Mouse (Mus musculus): ENCODE measurements at regions not wholly inside any gene's neighbourhood (a gene's known extent, or its start where the extent isn't known, plus 50 kb on each side); places are given as distances from the start of the nearest gene placed in this dataset.

DNA sequence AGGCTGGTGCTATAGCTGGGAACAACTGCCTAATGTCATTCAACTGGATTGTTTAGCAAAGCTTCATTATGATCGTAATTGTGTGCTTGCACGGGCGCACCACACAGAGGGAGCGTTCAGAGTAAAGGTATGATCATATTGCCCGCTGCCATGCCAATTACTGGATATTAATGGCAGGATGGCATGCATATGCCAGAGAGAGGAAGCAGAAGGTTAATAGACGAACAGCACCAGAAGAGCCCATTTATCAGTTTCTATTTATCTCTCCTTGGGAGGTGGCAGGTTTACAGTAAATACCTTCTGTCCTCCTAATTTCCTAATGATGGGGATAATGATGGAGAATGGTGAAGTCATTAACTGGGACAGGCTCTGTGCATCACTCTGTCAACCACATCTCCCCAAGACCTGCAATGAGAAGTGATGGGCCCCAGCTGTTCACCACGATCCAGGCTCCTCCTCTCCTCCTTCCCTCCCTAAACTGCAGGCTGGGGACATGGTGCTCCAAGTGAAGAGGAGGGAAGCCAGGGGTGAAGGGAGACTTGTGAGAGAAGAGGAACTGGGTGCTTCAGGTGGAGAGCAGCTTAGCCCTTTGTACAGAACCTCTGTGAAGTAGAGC is 135.6 kb downstream of the Naa11 start:
- H3K4me2 ChIP-seq (ENCODE audit: low read length): no peak overlapping the region
- H3K27ac ChIP-seq (ENCODE audit: low read depth, low read length): no peak overlapping the region
- no peak overlapping the region for H3K9ac ChIP-seq (ENCODE audit: low read depth, low read length)
- H3K27me3 ChIP-seq (replicated peaks; ENCODE audit: control insufficient read depth, insufficient read depth, low read length): no peaks in the 10 kb centered on the region
- no peaks in the 10 kb centered on the region for H3K9me3 ChIP-seq (ENCODE audit: control insufficient read depth, low read length)
- no peak overlapping the region for H3K4me3 ChIP-seq (ENCODE audit: low read length)
- peak; percentile 84 for ATAC-seq
- no peaks in the 10 kb centered on the region for H3K36me3 ChIP-seq (ENCODE audit: control insufficient read depth, insufficient read depth, low read length)
- WGBS: 39% methylated on average over 7 of the region's 7 CpGs
- no peaks in the 10 kb centered on the region for H3K4me1 ChIP-seq (ENCODE audit: control insufficient read depth, insufficient read depth, low read depth, low read length)

DNA sequence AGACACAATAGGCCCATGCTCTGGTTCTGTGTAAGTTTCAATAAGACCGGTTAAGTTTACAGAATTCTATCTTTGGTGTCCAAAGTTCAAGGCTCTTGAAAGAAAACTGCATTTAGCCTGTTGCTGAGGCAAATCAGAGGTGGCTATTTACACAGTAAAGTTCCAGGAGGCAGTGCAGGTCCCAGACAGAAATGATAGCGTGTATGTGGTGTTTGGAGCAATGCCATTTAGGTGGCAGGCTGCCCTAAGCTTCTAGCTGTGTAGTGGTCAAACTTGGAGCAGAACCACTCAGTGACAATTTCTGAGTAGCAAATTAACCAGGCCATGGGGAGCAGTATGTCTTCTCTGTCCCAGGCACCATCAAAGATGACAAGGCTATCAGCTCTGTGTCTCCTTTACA is 125.5 kb upstream of the Paqr3 start:
- H3K4me1 ChIP-seq (ENCODE audit: control insufficient read depth, insufficient read depth, low read depth, low read length): no peaks in the 10 kb centered on the region
- no peak overlapping the region for H3K4me2 ChIP-seq (ENCODE audit: low read length)
- no peak overlapping the region for H3K9ac ChIP-seq (ENCODE audit: low read depth, low read length)
- no peak overlapping the region for H3K27ac ChIP-seq (ENCODE audit: low read depth, low read length)
- H3K27me3 ChIP-seq (replicated peaks; ENCODE audit: control insufficient read depth, insufficient read depth, low read length): no peaks in the 10 kb centered on the region
- WGBS: 90% methylated on average over 2 of the region's 2 CpGs
- no peak for ATAC-seq
- no peak overlapping the region for H3K4me3 ChIP-seq (ENCODE audit: low read length)
- H3K9me3 ChIP-seq (ENCODE audit: control insufficient read depth, low read length): no peaks in the 10 kb centered on the region
- no peaks in the 10 kb centered on the region for H3K36me3 ChIP-seq (ENCODE audit: control insufficient read depth, insufficient read depth, low read length)

DNA sequence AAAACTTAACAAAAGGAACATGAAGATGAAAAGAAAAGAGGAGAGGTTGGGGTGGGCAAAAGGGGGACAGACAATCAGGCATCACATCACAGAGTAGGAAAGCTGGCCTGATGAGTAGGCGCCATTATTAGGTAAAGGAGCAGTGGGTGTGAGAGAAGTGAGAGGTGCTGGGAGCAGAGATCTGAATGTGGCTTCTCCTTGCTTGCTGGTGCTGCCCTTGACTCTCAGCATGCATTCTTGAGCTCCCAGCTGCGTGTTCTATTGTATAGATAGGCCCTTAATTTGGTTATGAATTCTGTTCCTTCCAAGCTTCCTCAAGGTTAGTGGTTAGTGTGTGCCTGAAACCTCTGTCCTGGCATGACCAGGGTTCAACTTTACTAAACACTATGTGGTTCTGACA is 115.0 kb upstream of the Paqr3 start:
- H3K4me1 ChIP-seq (ENCODE audit: control insufficient read depth, insufficient read depth, low read depth, low read length): peaks cover 3% of the 10 kb centered on the region; the same call in 1 of the 2 replicates
- H3K9ac ChIP-seq (ENCODE audit: low read depth, low read length): no peak overlapping the region
- H3K9me3 ChIP-seq (ENCODE audit: control insufficient read depth, low read length): no peaks in the 10 kb centered on the region
- no peaks in the 10 kb centered on the region for H3K36me3 ChIP-seq (ENCODE audit: control insufficient read depth, insufficient read depth, low read length)
- no peak overlapping the region for H3K27ac ChIP-seq (ENCODE audit: low read depth, low read length)
- 36% methylated on average over 2 of the region's 2 CpGs for WGBS
- H3K4me2 ChIP-seq (ENCODE audit: low read length): no peak overlapping the region
- ATAC-seq: no peak
- no peaks in the 10 kb centered on the region for H3K27me3 ChIP-seq (replicated peaks; ENCODE audit: control insufficient read depth, insufficient read depth, low read length)
- no peak overlapping the region for H3K4me3 ChIP-seq (ENCODE audit: low read length)

DNA sequence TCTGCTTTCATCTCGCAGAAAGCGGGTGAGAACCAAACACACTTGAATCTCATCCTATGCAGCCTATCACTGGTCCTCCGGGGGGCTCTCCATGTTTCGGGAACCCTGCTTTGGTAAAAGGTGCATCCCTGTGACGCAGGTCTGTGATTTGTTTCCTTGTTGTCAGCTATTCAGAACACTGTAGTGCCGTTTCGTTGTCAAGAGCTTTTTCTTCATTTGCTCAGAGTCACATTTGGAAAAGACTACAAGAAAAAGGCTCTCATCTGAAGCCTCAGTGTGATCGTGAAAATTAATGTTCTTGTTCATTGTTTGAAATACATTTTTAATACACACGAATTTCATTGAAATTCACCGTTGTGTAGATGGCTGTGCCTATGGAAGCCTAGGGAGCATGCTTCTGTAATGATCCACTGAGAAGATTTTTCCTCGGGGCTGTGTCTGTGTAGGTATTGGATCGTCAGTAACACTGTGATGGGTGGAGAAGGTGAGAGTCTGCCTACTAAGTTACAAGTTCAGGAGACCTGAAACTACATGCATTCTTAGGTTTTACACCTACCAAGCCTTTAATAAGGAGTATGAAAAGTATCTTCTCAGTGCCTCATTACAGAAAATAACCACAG is 112.0 kb upstream of the Paqr3 start:
- Histone ChIP-seq H3K4me1 (ENCODE audit: control insufficient read depth, insufficient read depth, low read depth, low read length) (peaks cover 3% of the 10 kb centered on the region; the same call in 1 of the 2 replicates), H3K27me3 (replicated peaks; ENCODE audit: control insufficient read depth, insufficient read depth, low read length) (no peaks in the 10 kb centered on the region), H3K27ac (ENCODE audit: low read depth, low read length) (peak overlapping the region; percentile 65), H3K4me2 (ENCODE audit: low read length) (peak overlapping the region; percentile 55), H3K36me3 (ENCODE audit: control insufficient read depth, insufficient read depth, low read length) (no peaks in the 10 kb centered on the region), H3K9ac (ENCODE audit: low read depth, low read length) (peak overlapping the region; percentile 62), H3K9me3 (ENCODE audit: control insufficient read depth, low read length) (no peaks in the 10 kb centered on the region), H3K4me3 (ENCODE audit: low read length) (peak overlapping the region; percentile 44)
- ATAC-seq: peak; percentile 78
- 38% methylated on average over 12 of the region's 12 CpGs for WGBS

DNA sequence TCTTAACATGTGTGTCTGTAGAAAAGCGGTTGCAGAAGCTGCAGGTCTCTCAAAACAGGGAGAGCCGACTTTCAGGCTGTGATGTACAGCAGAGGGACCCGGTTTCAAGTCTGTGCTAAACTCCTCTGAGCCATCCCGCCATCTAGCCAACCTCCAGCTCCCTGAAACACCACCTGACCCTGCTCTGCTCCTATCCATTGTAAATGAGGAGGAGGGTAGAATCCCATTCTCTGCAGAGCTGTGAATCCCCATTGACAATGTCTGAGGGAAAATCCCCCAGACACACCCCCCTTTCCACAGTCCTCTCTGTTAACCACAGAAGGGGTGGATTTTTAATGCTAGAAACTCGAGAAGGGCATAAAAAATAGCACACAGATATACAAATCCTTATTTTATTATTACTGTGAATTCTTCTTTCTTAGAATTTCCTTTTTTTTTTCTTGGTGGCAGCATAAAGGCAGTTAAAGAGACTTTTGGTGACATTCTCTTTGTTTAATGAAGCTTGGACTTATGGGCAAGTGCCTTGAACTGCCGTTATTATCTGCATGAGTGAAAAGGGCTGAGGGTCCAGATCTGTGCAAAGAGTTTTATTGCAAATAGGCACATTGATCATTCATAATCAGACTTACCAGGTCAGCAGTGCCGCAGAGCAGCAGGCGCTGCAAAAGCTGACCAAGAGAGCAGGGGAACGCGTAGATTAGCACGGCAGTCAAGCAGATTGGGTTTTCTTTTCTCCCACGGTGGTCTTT is 111.3 kb upstream of the Paqr3 start:
- no peaks in the 10 kb centered on the region for H3K36me3 ChIP-seq (ENCODE audit: control insufficient read depth, insufficient read depth, low read length)
- peak overlapping the region; percentile 44 for H3K4me3 ChIP-seq (ENCODE audit: low read length)
- H3K4me2 ChIP-seq (ENCODE audit: low read length): peak overlapping the region; percentile 55
- no peaks in the 10 kb centered on the region for H3K27me3 ChIP-seq (replicated peaks; ENCODE audit: control insufficient read depth, insufficient read depth, low read length)
- peaks cover 3% of the 10 kb centered on the region; the same call in 1 of the 2 replicates for H3K4me1 ChIP-seq (ENCODE audit: control insufficient read depth, insufficient read depth, low read depth, low read length)
- no peaks in the 10 kb centered on the region for H3K9me3 ChIP-seq (ENCODE audit: control insufficient read depth, low read length)
- peak; percentile 71 for ATAC-seq
- 27% methylated on average over 12 of the region's 12 CpGs for WGBS
- peak overlapping the region; percentile 62 for H3K9ac ChIP-seq (ENCODE audit: low read depth, low read length)
- peak overlapping the region; percentile 65 for H3K27ac ChIP-seq (ENCODE audit: low read depth, low read length)

DNA sequence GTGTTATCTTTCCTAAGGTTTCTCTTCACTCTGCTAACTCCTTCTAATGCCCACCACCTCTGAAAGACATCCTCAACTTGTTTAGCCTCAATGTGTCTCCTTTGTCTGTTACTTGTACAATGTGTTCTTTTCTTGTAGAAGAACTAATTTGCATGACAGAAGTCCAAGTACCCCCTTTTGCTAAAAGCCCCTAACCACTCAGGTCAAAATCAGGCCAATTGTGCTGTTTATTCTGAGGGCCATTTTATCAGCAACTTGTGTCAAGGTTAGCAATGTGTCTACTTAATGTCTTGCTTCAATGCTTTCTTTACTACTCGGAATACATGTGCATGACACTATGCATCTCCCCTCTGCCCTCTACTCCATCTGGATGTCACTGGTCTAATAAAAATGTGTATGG is 107.3 kb upstream of the Paqr3 start:
- ATAC-seq: no peak
- no peak overlapping the region for H3K4me3 ChIP-seq (ENCODE audit: low read length)
- H3K27me3 ChIP-seq (replicated peaks; ENCODE audit: control insufficient read depth, insufficient read depth, low read length): no peaks in the 10 kb centered on the region
- H3K27ac ChIP-seq (ENCODE audit: low read depth, low read length): no peak overlapping the region
- H3K4me2 ChIP-seq (ENCODE audit: low read length): no peak overlapping the region
- no peaks in the 10 kb centered on the region for H3K36me3 ChIP-seq (ENCODE audit: control insufficient read depth, insufficient read depth, low read length)
- no peaks in the 10 kb centered on the region for H3K9me3 ChIP-seq (ENCODE audit: control insufficient read depth, low read length)
- H3K4me1 ChIP-seq (ENCODE audit: control insufficient read depth, insufficient read depth, low read depth, low read length): peaks cover 3% of the 10 kb centered on the region; the same call in 1 of the 2 replicates
- 38% methylated on average over 1 of the region's 1 CpGs for WGBS
- no peak overlapping the region for H3K9ac ChIP-seq (ENCODE audit: low read depth, low read length)

DNA sequence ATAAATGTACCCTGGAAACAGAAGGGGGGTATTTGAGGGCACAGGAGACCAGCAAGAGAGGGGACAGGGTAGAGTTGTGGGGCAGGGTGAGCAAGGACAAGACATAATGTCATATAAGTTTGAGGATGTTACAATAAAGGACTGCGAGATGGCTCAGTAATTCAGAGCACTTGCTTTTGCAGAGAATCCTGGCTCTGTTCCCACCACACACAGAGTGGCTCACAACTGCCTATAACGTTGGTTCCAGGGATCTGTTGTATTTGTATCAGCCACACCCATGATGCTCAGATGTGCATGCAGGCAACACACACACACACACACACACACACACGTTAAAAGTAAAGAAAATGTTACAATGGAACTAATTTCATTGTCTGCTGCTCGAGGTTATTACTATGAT is 94.2 kb upstream of the Paqr3 start:
- no peak for ATAC-seq
- H3K4me1 ChIP-seq (ENCODE audit: control insufficient read depth, insufficient read depth, low read depth, low read length): no peaks in the 10 kb centered on the region
- H3K27me3 ChIP-seq (replicated peaks; ENCODE audit: control insufficient read depth, insufficient read depth, low read length): no peaks in the 10 kb centered on the region
- no peak overlapping the region for H3K27ac ChIP-seq (ENCODE audit: low read depth, low read length)
- no peak overlapping the region for H3K4me3 ChIP-seq (ENCODE audit: low read length)
- no peaks in the 10 kb centered on the region for H3K36me3 ChIP-seq (ENCODE audit: control insufficient read depth, insufficient read depth, low read length)
- H3K9me3 ChIP-seq (ENCODE audit: control insufficient read depth, low read length): no peaks in the 10 kb centered on the region
- 56% methylated on average over 4 of the region's 4 CpGs for WGBS
- H3K4me2 ChIP-seq (ENCODE audit: low read length): no peak overlapping the region
- H3K9ac ChIP-seq (ENCODE audit: low read depth, low read length): no peak overlapping the region

DNA sequence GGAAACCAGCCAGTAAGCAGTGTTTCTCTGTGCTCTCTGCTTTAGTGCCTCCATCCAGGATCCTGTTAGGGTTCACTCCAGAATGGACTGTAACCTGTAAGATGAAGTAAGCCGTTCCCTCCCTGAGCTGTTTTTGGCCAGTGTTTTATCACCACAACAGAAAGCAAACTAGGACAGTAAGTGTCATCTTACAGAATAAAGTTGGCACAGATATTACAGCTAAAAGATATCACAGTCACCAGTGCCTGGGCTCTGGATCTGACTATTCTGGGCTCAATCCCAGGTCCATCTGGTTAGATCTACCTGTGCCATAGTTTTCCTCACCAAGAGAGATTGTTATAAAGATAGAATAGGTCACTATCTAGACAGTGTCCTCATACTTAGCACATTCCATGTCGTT is 92.9 kb upstream of the Paqr3 start:
- WGBS: 71% methylated on average over 2 of the region's 2 CpGs
- no peaks in the 10 kb centered on the region for H3K36me3 ChIP-seq (ENCODE audit: control insufficient read depth, insufficient read depth, low read length)
- no peak for ATAC-seq
- H3K4me1 ChIP-seq (ENCODE audit: control insufficient read depth, insufficient read depth, low read depth, low read length): no peaks in the 10 kb centered on the region
- no peak overlapping the region for H3K27ac ChIP-seq (ENCODE audit: low read depth, low read length)
- no peak overlapping the region for H3K4me2 ChIP-seq (ENCODE audit: low read length)
- no peaks in the 10 kb centered on the region for H3K27me3 ChIP-seq (replicated peaks; ENCODE audit: control insufficient read depth, insufficient read depth, low read length)
- no peak overlapping the region for H3K9ac ChIP-seq (ENCODE audit: low read depth, low read length)
- no peaks in the 10 kb centered on the region for H3K9me3 ChIP-seq (ENCODE audit: control insufficient read depth, low read length)
- H3K4me3 ChIP-seq (ENCODE audit: low read length): no peak overlapping the region

DNA sequence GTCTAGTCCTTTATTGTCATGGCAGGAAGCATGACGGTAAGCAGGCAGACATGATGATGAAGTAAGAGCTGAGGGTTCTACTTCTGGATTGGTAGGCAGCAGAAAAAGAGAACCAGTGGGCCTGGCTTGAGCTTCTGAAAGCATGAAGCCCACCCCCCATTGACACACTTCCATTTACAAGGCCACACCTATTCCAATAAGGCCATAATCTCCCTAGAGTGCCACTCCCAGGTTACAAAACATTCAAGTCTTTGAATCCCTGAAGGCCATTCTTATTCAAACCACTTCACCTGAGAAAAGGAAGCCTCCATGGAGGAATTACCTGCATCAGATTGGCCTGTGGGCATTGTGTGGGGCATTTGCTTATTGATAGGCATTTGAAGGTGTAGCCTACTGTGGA is 92.2 kb upstream of the Paqr3 start:
- Histone ChIP-seq H3K27me3 (replicated peaks; ENCODE audit: control insufficient read depth, insufficient read depth, low read length) (no peaks in the 10 kb centered on the region), H3K4me1 (ENCODE audit: control insufficient read depth, insufficient read depth, low read depth, low read length) (no peaks in the 10 kb centered on the region), H3K4me3 (ENCODE audit: low read length) (no peak overlapping the region), H3K27ac (ENCODE audit: low read depth, low read length) (no peak overlapping the region), H3K9ac (ENCODE audit: low read depth, low read length) (no peak overlapping the region), H3K36me3 (ENCODE audit: control insufficient read depth, insufficient read depth, low read length) (no peaks in the 10 kb centered on the region), H3K4me2 (ENCODE audit: low read length) (no peak overlapping the region), H3K9me3 (ENCODE audit: control insufficient read depth, low read length) (no peaks in the 10 kb centered on the region)
- 91% methylated on average over 1 of the region's 1 CpGs for WGBS
- ATAC-seq: no peak
